Mouse (Mus musculus) CD4-positive helper T cell, adult 2 months (primary cell): ENCODE measurements around the gene Snrk.

Experiments
- DNase-seq: peaks from one replicate; pipeline ENCODE4 v3.0.0-alpha.2; 2012; ENCODE audit warnings: low read depth, missing footprints, low spot score

Snrk gene

DNA sequence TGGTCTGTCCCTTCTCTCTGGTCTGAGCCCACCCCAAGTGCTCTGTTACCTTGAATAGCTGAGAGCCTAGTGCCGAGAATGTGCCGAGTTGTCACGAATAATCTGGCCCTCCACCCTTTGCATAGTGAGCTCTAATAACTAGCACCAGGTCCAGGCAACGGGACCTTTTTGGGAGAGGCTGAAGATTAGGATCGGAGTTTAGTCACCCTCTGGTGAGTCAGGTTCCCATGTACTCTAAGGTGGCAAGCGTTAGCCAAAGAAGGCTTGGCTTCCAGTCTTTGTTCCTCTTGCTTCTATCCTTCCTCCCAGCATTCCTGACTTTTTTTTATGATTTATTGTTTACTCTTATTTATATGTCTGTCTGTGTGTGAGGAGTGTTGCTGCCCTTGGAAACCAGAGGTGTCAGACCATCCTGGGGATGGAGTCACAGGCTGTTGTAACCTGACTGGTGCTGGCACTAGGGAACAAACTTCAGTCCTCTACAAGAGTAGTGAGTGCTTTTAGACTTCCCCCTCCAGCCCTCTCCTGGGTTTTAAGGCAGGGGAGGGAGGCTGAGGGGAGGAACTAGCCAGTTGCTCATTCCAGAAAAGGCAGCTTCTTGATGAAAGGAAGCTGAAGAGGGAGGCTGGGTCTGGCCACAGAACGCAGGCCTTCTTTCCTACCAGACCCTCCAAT lies 9.2 kb upstream of the Snrk start:
- DNase-seq: no peak

DNA sequence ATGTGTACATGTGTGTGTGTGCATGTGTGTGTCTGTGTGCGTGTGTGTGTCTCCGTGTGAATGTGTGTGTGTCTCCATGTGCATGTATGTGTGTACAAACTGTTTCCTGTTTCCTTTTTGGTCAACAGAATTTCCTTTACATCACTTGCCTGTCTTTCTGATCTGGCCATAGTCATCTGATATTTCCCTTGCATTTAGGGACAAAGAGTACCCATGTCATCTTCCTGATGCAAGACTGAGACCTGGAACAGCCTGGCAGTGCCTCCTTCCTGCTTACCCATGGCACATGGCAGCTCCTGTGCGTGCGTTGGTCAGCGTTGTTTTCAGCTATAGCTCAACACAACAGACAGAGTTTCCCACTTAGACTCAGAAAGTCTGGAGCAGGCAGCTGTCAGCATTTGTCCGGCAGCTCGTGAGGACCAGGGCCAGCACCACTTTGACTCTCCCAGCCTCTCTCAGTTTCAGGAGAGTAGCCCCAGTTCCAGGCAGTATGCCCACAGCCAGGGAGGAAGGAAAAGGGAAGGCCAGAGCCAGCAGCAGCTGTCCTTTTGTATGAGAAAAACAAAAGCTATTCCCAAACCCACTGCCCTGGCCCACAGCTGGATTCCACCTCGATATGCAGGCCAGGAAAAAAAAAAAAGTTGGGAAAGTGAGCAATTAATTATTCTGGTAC lies 7.4 kb upstream of the Snrk start:
- no peak for DNase-seq

DNA sequence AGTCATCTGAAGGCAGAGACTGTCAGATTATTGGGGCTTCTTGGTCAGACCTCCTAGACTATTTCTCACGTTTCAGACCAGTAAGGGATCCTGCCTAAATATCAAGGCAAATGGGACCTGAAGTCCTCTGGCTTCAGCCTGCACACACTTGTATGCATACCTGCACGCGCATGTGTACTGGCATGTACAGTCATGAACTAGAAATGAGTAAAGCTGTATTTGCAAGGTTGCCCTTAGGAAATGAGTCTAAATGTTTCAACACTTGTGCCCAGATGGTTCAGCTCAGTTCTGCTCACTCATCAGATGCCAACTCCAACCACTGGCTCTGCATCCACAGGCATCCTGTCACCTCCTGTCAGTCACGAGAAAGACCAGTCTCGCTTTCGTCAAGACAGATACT lies 6.6 kb upstream of the Snrk start:
- no peak for DNase-seq

DNA sequence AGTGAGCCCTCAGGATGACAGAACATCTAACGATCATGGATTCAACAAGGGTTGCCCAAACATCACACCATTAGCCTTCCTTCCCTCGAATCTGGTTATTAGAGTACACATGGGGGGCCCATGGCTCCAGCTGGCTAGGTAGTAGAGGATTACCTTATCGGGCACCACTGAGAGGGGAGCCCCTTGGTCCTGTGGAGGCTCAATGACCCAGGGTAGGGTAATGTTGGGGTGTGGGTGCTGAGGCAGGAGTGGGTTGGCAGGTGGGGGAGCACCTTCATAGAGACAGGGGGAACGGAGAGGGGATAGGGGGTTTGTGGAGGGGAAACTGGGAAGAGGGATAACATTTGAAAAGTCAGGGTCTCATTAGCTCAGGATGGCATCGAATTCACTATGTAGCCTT lies 6.1 kb upstream of the Snrk start:
- DNase-seq: no peak

DNA sequence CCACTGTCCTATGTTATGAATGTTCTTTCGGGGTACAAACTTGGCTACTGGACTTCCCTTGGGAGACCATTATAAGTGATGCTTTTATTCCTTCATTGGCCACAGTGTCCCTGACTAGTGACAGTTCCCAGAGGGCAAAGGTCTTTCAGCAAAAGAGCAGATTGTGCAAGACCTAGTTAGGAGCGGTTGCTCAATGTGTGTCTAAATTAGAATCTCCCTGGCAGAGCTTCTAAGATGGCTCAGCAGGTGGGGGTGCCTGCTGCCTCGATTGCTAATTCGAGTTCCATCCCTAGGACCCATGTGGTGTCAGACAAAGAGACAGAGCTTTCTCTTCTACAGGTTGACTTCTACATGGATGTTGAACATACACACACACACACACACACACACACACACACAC lies 1.5 kb upstream of the Snrk start:
- no peak for DNase-seq

DNA sequence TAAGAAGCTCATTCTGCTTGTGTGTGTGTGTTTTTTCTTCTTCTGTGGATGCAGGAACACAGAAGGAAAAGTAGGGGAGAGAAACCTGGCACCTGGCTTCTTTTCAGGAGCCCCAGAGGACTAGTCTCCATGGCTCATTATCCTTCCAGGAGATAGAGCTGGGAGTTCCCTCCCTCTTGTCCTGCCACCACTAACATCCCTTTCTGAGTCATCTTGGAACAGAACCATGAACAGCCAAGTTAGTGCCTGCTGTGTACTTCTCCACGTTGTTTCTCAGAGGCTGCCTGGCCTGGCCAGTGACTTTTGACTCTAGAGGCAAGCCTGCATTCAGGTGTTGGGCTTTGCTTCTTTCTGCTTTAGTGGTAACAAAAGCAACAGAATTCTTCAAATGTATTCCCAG lies 707 bp upstream of the Snrk start:
- peak; percentile 6 for DNase-seq

DNA sequence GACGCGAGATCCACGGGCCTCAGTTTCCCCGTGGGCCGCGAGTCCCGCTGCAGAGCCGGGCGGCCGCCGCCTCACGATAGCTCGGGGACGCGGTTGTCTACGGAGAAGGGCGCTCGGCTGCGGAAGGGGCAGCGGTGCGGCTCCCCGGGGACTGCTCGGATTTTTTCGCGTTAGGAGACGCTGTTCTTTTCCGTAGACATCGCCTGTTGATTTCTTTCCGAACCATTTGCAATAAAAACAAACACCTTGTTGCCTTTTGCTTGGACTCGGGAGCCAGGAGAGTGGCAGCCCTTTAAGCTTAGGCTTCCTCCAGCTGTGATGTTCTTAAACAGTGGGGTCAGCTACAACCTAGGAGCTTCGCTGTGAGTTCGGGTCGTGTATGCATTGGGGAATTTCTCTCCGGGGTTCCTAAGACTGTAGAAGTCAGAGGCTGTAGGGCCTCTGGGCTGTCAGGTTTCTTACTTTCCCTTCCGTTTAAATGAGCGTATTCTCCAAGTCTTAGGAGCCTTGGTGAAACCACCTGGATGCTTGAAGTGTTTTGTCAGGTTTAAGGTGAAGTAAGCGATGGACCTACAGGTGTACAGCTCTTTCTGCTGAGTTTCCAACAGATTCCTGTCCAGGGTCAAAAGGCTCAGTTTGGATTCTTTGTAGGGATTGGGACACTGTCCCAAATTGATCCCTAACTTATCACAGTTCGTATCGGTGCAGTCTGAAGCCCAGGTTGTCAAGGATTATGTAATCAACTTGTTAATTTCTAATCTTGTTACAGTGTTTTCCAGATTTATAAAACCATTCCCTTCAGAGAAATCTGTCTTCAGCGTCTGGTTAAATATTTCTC lies 845 bp downstream of the Snrk start:
- DNase-seq: peak; percentile 42

DNA sequence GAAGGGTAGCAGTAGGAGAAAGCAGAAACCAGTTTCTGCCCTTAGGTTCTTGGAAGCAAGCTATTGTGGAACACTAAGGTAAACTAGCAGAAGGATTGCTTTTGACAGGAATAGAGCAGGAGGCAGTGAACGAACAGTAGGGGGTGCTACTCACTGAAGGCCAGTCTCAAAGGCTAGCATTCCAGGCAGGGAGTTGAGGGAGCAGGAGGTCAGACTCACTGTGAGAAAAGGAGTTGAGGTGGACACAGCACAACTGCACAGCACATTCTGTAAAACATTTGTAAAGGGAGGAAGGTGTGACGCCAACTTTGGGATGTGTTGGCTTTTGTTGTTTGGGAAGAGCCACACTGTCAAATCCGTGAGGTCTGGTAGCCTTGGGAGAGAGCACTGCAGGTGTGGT lies 3.0 kb downstream of the Snrk start:
- DNase-seq: peak; percentile 44

DNA sequence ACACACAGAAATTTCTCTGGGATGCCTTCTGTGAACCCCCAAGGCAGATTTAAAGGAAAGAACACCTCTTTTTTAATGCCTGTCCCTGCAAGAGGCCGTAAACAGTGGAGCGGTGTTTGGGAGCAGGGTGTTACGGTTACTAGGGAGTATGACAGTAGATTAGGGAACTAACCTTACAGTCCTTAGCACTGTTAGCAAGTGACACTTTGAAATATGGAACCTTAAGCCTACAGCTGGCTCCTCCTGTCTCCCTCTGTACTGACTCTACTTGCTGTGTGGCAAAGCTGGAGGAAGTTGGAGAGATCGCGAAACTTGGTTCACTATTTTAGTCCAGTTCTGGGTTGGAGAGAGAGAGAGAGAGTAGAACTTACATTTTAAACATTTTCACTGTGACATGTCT lies 5.0 kb downstream of the Snrk start:
- no peak for DNase-seq

DNA sequence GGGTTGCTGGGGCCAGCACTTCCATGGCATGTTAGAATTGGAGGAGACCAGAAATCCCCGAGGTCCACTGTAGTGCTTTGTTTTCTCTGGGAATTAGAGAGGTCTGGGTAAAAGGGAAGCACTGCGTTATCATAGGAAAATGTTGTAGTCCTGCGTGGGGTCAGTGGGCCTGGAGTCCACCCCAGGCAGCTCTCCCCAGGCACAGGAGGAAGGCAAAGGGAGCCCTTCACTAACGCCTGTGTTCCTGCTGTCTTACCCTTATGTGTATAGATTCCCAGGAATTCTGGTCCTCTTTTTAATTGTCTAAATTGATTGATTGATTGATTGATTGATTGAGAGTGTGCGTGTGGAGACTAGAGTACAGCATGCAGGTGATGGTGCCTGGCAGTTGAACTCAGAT lies 6.1 kb downstream of the Snrk start:
- no peak for DNase-seq

DNA sequence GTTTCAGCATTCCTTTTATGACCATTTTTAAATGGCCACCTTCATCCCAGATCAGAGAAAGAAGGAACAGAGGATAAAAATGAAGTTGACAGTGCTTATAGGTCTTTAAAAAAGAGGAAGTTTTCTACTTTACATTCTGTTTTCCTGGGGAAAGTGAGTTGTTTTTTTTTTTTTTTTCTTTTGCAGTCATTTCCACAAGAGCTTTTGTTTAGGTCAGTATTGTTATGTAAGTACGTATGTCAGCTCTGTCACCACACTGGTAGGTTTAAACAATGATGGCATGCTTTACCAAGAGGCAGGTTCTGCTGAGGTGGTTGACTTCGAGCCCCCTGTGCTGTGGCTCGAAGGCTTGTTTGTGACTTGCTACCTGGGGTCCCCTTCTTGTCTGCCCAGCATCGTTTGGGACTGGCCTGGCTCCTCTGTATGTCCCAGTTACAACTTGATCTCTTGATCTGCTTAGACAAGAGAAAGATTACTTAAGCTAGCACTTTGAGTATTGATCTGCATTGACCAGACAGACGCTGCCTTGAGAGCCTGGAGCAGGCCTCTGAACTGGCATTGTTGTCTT lies 8.7 kb downstream of the Snrk start:
- no peak for DNase-seq

DNA sequence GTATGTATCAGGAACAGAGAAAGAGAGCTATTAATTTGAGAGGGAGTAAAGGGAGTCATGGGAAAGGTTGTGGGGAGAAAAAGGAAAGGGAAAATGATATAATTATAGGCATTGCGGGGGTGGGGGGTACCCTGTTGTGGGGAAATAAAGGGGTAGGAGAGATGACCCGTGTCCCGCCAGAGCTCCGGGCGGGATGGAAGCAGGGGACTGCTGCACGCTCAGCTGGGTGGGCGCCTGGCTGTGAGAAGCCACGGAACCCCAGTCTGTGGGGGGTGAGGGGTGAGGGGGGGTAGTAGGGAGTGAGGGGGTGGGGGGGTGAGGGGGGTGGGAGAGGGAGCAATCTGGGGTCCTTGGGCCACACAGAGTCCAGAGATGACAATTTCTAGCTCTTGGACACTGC lies 9.7 kb downstream of the Snrk start:
- DNase-seq: no peak

DNA sequence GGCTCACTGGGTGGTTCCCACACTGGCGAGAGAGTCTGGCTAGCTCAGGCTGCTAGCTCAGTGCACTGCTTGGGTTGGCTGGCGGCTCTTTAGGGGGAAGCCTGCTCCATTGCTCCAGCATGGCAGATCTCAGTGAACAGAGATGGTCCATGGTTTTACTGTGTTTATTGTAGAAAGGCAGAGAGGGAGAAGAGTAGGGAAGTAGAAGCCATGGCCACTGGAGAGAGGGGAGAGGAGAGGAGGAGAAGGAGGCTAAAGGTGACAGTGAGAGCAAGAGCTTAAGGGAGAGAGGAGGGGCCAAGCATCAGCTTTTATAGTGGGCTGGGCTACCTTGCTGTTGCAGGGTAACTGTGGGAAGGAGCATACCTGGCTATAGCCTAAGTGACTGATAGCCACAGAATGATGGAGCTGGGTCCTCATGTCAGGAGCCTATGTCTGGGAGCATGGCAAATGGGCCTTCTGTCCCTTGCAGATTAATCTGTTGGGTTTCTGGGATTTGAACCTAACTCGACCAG lies 10.3 kb downstream of the Snrk start:
- DNase-seq: no peak

DNA sequence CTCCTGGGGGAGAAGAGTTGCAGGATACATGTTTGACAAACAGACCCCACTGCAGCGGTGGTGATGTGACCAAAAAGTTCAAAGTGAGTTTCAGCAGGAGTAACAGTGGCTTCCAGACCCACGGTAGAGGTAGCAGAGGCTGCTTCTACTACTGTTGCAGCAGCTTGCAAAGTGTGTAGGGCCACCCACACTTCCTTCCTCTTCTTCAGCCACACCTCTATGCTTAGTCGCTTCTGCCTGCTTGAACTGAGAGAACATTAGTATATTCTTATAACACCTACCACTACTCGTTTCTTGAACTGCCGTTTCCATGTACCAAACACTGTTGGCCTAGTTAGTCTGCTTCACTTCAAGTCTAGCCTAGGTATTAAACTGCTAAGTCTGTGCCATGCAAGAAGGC lies 11.6 kb downstream of the Snrk start:
- DNase-seq: peak; percentile 66

DNA sequence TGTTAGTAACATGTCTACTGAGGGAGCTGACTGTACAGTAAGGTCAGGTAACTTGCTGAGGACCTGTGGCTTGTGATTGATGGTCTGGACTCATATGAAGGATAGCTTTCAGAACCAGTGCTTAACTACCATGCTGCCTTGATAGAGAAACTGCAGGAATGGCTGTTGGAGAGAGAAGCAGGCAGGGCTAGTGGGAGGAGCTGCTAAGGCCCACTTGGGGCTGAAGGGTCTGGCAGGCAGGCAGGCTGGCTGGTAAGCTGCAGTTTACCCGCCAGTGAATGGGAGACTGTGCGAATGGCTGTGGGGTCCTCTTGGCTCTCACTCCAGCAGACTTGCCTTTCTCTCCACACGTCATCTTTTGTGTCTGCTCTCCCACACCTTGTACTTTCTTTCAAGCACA lies 13.6 kb downstream of the Snrk start:
- DNase-seq: no peak

DNA sequence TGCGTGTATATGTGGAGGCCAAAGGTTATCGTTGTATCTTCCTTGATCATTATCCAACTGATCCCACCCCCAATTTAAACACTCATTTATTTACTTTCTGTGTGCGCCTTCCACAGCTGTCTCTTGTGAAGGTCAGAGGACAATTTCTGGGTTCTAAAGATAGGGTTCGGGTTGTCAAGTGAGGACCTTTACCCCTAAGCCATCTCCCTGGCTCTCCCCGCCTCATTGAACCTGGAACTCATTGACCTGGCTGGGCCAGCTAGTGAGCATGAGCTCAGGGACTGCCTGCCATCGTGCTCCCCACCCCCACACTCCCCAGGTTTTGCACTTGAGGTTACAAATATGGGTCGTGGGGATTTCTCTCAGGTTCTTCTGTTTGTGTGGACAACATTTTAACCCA lies 15.1 kb downstream of the Snrk start:
- no peak for DNase-seq

DNA sequence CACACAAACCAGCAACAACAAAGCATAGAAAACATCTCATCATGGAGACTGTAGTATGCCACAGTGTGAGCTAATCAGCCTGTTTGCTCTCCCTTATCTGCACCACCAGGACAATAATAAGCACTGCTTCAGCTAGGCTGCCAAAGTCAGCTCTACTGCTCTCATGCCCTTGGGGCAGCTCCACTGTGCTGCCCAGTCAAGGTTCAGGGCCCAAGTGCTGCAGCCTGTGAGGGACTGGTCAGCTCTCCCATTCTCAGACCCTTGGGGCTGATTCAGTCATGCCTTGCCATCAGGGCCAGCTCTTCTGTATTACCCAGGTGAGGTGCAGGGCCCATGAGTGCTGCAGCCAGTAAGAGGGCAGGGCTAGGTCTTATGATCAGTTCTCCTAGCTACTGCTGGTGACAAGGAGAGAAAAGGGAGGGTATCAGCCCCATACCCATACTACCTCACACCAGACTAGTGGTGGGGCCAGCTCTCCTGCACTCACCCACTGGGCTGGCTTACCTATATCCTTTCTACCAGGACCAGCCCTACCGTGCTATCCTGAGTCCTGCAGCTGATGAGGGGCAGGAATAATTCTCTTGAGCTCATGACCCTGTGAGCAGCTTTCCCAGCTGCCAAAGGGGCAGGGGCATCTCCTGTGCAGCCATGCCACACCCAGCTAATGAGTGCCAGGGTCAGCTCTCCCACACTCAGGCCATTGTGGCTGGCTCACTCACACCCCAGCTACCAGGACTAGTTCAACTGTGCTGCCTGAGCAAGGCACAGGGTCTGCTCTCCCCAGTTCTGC lies 18.2 kb downstream of the Snrk start:
- no peak for DNase-seq

DNA sequence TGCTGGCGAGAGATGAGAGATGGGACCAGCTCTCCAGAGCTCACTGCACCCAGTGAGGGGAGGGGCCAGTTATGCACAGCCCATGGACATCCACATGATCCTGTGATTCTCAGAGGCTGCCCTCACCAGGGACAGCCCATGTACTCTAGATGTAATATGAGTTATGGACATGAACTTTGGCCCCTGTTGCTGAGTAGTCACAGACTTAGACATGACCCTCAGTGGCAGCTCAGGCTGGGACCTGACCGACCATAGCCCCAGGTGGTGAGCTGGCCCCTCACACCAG lies 18.8 kb downstream of the Snrk start:
- DNase-seq: no peak

DNA sequence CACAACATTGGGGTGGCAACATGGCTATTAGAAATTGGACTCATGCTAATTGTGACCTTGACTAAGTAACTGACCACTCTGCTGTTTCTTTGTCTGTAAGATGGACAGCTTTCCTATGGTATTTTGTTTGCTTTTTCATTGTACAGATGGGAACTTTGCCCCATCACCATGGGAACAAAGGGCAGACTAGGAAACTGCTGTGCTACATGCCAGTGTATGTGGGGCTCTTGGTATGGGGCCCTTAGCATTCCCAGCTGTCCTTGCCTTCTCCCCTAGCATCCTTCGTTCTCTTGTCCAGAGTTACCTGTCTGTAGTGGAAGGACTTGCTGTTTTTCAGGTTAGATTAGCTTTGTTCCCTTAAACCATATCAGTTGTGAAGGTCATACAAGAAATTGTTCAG lies 20.9 kb downstream of the Snrk start:
- DNase-seq: no peak

DNA sequence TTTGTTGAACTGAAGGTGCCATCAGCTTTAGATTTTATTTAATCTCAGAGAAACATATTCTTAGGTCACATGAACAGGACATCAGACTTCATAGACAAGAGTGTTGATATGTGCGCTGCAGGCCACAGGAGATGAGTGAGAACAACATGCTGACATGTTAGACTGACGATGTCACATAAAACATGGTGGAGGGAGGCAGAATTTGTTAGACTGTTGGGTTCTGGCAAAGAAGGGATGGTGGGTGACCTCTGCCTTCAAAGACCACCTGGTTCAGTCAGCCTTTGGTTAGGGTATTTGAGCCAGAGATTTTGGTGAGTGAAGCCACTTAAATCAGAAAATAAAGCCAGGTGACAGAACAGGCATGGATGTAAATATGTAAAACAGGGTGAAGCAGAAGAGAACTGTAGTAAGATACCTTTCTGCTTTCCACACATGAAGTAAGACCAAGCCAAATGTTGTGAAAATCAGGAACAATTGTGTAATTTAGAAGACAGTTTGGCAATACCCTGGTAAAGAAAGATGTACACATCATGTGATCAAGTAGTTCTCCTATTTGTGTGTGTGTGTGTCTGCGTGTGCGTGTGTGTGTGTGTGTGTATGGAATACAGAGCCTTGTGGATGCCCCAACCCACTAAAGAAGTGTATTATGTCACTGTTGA lies 21.4 kb downstream of the Snrk start:
- no peak for DNase-seq

DNA sequence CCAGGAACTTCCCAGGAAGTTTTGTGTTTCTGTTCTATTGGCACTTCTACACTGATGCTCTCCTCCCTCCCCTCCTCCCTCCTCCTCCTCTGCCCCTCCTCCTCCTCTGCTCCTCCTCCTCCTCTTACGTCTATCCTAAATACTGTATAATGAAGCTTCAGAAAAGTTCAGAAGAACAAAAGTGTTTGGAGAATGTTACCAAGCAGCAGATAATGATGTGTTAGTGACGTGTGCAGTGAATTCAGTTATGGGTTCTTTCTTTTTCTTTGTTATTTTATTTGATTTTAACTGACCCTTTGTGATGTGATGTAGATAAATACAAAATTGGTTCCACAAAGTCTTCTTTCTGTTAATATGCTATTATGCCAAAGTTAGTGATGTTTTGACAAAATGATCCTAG lies 22.2 kb downstream of the Snrk start:
- no peak for DNase-seq
